Mouse (Mus musculus) forelimb bud, embryonic 11.5 days (tissue): ENCODE data around the gene Lpar2.

ENCODE experiments used
- DNase-seq: peaks from one replicate; pipeline ENCODE4 v3.0.0-alpha.2; 2012; ENCODE audit warnings: low read depth, low spot score

Lpar2 gene

DNA sequence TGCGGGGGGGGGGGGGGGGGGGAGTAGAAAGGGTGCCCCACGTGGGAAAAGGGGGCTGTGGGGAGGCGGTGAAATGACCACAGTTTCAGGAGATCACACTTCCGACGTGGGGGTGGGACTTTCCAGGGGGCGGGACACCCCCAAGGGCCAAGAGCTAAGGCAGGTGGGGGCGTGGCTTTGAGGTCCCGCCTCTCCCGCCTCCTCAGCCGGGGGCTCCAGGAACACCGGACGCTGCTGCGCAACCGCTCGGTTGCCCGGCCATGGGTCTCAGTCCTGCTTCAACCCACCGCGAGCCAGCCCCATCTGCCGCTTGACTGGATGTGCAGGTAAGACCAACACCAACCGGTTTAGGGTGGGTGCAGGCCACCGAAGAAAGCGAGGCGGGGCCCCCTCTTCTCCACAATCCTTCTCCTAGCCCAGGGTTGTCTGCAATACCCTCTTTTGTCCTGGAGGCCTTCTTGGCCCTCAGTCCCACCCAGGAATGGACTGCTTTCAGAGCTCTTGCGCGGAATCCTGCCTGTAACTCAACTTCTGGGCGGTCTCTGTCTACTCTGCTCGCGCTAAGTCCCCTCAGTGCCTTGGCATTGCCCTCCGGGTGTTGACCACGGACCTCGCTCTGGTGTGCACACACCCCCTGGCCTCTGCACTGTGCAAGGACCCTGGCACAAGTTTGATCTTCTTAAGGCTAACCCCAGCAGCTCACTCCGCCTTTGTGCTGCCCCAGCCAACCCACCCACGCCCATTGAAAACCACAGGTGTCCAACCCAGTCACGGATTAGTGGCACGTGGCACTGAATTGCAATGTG lies at the start of gene Lpar2:
Gene Lpar2, plus strand, starts transcription at position 44 of the 806 bp plus-strand sequence.
- peak; percentile 77 for DNase-seq

DNA sequence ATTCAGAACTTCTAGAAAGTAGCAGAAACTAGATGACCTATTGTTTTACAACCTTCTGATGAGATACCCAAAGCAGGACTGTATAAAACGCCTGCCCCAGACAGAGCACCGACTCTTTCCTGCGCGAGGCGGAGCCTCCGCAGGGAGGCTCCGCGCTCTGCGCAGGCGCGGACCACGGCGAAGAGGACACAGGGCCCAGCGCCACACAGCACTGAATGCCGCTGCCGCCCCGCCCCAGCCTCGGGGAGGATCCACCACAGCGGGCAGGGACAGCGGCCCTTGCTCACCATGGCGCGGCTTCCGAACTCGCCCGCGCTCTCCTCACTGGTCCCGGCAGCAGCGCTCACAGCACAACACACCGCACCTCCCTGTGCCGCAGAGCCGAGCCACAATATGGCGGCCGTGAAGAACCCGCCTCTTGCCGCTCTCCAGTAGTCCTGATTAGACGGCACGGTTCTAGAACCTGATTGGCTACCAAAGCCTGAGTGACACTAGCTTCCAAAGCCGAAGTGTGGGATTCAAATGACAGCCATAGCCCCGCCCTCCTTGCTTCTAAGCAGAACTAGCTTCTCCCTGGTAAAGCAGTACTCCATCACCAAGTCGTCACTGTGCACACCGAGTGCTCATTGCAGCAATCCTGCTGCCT lies 47.6 kb upstream of the Lpar2 start, which contains the start of gene Gm20422:
Gene Gm20422, minus strand, starts transcription at position 384 of the 646 bp plus-strand sequence.
- peak; percentile 97 for DNase-seq

DNA sequence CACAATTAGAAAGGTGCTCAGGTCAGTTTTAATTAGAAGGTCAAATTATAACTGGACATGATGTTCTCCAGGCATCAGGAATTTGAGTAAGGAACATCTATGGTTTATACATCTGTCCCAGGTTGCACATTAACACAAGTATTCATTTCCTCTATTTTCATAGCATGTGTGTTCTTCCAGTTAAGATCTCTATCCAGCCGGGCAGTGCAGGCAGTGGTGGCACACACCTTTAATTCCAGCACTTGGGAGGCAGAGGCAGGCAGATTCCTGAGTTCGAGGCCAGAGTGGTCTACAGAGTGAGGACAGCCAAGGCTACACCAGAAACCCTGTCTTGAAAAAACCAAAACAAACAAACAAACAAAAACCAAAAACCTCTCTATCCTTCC lies 47.1 kb upstream of the Lpar2 start:
- no peak for DNase-seq

DNA sequence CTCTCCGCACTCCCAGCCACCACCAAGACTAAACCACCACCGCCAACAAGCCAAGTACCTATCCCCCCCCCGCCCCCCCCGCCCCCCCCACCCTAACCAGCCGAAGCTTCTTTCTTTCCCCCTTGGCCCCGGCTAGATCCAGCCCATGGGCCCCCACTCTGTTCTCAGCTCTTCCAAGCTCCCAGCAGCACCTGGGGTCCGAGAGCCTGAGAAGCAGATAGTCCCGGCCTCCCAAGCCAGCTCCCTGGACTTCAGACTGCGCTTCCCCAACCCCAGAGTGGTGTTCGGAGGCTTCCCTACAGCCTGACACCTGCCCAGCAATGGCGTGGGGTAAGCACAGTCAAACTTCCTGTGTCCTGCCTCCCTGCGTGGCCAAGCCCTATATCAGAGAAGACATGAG lies 45.1 kb upstream of the Lpar2 start:
- no peak for DNase-seq

DNA sequence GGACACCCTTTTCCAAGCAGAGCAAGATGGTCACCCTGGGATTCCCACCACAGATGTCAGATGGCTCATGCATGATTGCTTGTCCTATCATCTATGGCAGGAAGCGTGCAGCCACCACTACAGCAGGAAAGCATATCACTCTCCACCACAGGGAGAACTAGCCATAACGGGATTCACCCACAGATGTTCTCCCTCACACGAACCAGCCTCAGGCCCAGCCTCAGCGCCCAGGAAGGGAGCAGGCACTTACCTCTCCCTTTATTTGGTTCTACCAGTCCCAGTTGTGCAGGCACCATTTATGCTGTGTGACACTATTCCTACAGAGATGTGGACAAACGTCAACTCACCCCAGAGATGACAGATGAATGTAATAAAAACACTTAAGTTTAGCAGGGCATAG lies 33.1 kb upstream of the Lpar2 start:
- DNase-seq = no peak

DNA sequence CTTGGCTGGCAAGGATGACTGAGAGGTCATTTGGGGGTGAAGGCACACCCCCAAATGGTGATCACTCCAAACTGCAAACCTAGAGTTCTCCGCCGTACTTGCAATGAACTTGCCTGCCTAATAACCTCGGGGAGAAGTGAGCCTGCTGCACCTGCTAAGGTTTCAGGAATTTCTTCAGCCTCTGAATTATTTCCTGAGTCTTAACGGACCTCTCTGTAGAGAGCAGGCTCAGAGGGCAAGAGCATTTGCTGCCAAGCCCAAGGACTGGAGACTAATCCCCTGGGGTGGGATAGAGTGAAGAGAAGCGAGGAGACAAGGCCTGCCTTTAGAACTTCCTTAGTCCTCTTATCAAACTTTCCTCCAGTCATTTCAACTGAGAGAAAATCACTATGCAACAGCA lies 32.5 kb upstream of the Lpar2 start:
- no peak for DNase-seq

DNA sequence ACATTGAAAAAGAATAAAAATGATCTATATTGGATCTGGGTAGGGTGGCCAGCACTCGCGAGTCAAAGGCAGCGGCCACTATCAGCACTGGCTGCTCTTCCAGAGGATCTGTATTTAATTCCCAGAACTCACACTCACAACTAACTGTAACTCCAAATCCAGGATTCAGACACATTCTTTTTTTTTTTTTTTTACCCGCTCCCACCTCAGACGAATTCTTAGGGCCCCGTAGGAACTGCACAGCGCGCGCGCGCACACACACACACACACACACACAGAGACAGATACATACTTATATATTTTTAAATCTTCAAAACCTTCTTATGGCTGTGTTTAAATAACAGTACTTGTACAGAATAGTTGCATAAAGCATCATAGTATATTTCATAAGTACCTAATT lies 31.9 kb upstream of the Lpar2 start:
- no peak for DNase-seq

DNA sequence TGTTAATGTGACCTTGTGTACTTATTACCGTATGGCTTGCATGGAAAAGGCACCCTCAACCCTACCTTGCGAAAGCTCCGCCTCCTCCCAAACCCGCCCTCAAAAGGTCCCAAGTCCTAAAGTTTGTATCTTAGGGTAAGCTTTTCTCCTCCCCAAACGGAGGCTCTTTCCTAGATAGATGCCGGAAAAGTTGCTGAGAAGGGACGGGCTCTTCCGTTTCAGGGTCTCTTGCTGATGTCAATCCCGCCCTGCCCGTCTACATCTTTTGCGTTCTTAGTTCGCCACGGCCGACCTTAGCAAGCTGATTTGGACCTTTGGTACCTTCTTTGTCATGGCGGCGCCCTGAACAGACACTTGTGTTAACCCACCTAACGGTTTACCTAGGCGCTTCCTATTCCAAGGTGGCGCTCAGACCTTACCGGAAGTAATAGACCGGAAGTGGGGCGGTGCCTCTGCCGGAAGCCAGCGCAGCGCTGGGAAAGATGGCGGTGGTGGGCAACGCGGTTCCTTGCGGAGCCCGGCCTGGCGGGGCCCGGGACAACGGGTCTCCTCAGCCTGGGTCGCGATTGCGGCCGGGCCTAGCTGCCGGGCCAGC lies 31.4 kb upstream of the Lpar2 start, which contains the start of the genes Atp13a1 and Zfp866:
Gene Atp13a1, plus strand, starts transcription at position 391 of the 595 bp plus-strand sequence.
Gene Zfp866, minus strand, starts transcription at position 406 of the 595 bp plus-strand sequence.
- DNase-seq = peak; percentile 89

DNA sequence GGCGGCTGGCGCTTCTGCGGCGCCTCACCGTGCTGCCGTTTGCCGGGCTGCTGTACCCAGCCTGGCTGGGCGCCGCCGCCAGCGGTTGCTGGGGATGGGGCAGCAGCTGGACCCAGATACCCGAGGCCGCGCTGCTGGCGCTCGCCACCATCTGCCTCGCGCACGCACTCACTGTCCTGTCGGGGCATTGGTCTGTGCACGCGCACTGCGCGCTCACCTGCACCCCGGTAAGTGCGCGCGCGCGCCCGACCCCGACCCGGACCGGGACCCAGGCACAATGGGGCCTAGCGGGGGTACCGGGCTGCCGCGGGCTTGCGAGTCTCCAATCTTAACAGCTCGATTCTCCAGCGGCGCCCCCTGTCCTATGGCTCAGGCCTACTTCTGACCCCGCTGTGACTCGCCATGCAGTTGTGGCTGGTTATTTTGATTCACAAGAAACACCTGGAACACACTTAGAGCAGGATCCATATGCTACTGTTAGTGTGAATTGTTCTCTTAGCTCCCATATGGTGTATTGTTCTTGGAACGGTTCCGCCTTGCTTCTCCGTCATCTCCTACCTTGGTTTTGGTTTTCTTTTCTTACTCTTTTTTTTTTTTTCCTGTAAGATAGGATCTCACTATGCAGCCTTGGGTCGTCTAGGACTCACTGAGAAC lies 30.7 kb upstream of the Lpar2 start:
- DNase-seq = no peak

DNA sequence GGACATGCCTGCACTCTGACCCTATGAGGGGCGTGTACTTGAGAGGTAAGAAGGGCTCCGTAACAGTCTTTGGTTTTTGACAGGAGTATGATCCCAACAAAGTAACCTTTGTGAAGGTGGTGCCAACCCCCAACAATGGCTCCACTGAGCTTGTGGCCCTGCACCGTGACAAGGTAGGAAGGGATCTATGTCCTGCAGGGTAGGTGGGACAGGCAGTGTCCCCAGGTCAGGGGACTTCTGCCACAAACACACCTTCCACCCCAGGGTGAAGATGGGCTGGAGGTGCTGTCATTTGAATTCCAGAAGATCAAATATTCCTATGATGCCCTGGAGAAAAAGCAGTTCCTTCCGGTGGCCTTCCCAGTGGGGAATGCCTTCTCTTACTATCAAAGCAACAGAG lies 28.6 kb upstream of the Lpar2 start:
- no peak for DNase-seq

DNA sequence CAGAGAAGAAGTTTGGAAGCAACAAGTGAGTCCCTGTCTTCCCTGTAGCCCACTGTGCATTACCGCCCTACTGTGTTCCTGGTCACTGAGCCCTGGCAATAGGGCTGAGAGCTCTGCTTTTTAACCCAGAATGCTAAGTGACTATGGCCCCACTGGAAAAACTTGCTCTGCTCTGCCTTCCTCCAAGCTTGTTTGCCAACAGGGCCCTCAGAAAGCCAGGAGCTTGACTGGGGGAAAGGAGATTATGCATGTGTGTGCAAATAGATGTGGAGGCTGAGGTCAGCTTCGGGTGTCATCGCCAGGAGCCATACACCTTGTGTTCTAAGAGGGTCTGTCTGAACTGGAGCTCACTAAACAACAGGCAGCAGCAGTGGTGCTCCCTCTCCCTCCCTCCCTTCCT lies 28.1 kb upstream of the Lpar2 start:
- no peak for DNase-seq

DNA sequence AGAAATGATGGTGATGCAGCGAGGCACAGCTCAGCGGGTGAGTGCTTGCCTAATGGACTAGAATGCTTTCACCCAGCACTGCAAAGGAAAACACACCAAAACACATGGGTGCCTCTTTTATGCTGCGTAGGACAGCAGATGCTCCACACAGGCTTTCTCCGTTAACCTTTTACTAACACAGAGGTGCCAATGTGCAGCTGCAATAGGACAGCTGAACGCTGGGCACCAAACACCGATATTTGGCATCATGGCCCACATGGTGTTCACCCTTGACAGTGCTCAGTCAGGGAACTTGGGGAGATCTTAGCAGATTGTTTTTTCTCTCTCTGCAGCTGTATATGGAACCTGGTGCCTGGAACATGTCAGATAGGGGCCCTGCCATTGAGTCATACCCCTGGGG lies 27.3 kb upstream of the Lpar2 start:
- DNase-seq = no peak

DNA sequence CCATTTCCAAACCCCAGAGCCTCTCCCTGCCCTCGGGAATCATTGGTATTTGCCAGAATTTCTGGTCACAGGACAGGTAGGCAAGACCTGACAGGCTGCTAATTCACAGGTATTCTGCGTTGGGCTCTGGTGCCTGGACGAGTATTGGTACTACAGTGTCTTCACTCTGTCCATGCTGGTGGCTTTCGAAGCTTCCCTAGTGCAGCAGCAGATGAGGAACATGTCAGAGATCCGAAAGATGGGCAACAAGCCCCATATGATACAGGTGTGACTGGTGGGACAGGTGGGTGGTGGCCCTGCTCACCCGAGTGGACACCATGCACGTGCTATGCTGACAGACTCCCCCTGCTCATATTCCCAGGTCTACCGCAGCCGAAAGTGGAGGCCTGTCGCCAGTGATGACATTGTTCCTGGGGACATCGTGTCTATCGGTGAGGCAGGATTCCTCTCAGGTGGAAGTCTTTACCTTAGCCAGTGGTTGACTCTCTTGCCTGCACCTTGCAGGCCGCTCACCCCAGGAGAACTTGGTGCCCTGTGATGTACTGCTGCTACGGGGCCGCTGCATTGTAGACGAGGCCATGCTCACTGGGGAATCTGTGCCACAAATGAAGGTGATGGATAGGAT lies 25.4 kb upstream of the Lpar2 start:
- no peak for DNase-seq

DNA sequence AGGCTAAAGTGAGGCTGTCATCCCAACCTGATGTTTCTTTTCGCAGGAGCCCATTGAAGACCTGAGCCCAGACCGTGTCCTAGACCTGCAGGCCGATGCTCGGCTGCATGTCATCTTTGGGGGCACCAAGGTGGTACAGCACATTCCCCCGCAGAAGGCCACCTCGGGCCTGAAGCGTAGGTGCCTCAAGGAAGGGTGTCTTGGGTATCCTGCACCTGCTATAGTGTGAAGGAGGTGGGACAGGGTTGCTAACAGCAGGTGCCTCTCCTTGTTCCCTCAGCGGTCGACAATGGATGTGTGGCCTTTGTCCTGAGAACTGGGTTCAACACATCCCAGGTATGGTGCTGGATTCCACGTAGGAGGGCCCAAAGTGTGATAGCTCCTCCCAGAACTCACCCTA lies 24.6 kb upstream of the Lpar2 start:
- DNase-seq = no peak

DNA sequence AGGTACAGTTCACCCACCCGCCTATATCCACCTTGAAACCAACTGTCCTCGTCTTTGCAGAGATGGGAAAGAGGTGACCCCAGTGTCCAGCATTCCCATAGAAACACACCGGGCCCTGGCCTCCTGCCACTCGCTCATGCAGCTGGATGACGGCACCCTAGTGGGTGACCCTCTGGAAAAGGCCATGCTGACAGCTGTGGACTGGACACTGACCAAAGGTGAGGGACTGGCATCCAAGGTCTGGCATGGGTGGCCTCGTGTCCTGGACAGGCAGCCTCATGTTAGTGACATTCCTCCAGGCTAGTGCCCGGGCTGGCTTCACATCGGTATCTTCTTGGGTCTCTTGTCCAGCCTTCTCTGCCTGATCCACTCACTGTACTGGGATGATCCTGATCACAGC lies 23.0 kb upstream of the Lpar2 start:
- DNase-seq = no peak

DNA sequence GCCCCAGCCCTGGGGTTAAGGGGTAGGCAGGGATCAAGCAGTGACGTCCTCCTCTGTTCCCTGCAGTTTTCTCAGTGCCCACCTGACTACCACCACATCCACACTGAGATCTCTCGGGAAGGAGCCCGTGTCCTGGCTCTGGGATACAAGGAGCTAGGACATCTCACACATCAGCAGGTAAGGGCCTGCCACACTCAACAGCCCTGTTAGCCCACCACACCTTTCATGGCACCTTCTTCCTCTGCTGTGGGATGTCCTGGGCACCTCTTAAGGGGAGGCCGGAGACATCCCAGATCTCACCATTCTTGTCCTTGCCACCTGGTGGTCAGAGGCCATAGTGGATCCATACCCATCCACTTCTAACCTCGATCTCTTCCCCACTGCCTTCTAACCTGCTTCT lies 22.3 kb upstream of the Lpar2 start:
- no peak for DNase-seq

DNA sequence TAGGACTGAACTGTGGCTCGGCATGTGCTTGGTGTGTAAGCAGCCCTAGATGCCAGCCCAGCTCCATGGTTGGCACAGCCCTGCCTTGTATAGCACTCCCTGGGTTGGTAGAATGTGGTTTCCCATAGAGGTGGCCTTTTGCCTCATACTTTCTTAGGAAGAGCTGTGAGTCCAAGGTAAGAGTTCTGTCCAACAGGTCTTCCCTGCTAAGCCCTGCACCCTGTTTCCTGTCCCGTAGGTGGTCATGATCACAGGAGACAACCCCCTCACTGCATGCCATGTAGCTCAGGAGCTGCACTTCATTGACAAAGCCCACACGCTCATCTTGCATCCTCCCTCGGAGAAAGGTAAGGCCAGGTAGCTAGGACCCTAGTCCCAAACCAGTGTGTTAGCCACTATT lies 20.4 kb upstream of the Lpar2 start:
- no peak for DNase-seq

DNA sequence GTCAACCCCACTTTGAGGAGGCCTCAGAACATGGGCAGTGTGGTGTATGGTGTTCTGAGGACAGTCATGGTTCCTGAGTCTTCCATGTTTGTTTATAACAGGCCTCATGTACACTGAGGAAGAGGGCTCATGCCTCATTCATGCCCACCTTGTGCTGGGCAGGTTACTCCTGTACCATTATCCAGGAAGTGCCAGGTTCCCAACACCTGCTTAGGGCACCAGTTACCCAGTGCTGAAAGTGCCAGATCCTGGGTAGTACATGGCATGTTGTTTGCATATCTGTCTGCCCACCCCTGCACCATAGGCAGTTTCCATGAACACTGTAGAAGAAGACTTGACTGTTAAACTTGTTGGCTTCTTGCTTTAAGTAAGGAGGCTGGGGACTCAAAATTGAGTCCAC lies 20.0 kb upstream of the Lpar2 start:
- no peak for DNase-seq

DNA sequence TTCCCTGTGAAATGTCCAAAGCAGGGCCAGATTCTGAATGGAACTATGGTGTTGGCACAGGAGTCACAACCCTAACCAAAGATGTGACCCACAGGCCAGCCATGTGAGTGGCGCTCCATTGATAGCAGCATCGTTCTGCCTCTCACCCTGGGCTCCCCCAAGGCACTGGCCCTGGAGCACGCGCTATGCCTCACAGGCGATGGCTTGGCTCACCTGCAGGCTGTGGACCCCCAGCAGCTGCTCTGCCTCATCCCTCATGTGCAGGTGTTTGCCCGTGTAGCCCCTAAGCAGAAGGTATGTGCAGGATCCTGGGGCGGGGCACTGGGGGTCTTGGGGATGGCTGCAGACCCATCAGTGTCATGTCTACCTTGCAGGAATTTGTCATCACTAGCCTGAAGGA lies 18.9 kb upstream of the Lpar2 start:
- DNase-seq = no peak

DNA sequence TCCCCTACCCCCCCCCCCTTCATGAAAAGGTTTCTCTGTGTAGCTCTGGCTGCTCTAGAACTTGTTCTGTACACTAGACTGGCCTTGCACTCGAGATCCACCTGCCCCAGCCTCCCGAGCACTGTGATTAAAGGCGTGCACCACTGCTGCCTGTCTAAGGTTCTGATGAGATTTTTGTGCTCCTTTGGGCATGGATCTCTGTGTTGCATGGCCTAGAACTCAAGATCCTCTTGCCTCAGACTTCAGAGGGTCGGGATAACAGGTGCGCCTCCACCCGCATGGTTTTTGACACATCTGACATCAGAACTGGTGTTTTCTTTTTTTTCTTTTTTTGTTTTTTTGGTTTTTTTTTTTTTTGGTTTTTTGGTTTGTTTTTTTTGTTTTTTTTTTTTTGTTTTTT lies 17.7 kb upstream of the Lpar2 start:
- DNase-seq = no peak

DNA sequence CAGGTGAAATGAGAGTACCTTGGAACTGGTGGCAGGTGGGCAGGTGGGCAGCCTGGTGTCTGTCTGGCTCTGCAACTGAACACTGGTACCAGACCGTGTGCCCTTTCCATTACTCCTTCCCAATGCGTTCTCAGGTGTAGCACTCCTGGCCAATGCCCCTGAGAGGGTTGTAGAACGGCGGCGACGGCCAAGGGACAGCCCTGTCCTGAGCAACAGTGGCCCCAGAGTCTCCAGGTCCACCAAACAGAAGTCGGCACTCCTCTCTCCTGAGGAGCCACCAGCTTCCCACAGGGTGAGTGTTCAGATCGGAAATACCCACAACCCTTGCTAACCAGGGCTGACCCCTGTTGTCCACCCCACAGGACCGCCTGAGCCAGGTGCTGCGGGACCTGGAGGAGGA lies 17.1 kb upstream of the Lpar2 start:
- DNase-seq = no peak

DNA sequence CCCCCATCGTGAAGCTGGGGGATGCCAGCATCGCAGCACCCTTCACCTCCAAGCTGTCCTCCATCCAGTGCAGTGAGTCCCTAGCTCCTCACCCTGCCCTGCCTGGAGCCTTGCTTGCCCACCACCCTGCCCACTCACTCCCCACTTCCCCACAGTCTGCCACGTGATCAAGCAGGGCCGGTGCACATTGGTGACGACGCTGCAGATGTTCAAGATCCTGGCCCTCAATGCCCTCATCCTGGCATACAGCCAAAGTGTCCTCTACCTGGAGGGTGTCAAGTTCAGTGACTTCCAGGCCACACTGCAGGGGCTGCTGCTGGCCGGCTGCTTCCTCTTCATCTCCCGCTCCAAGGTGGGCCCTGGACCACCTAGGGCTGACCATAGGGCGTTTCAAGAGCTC lies 16.7 kb upstream of the Lpar2 start:
- no peak for DNase-seq
